Mouse (Mus musculus) cerebellum, adult 18-20 months (tissue): Measurements from ENCODE around the gene Gch1.

ENCODE experiments used
- DNase-seq, 2 experiments: peaks; one replicate each; pipeline ENCODE4 v3.0.0; 2021

Gch1 gene

GRCm38 (mm10) chr14:47188848-47189634 is at the start of gene Gch1:
Gene Gch1, minus strand, starts transcription at chr14:47189413.
- peak; percentile 35 to 52 for DNase-seq

GRCm38 (mm10) chr14:47237286-47237685 is 48.1 kb upstream of the Gch1 start:
- DNase-seq: no peak

- no peak for DNase-seq
Measured at GRCm38 (mm10) chr14:47236491-47236890, 47.3 kb upstream of the Gch1 start.

- no peak for DNase-seq
Measured at GRCm38 (mm10) chr14:47234526-47235250, 45.5 kb upstream of the Gch1 start.

- no peak for DNase-seq
Measured at GRCm38 (mm10) chr14:47234032-47234431, 44.8 kb upstream of the Gch1 start.

GRCm38 (mm10) chr14:47233602-47234001 is 44.4 kb upstream of the Gch1 start:
- DNase-seq: no peak

GRCm38 (mm10) chr14:47229796-47230376 is 40.7 kb upstream of the Gch1 start:
- no peak for DNase-seq

GRCm38 (mm10) chr14:47225931-47226330 is 36.7 kb upstream of the Gch1 start:
- no peak for DNase-seq

- no peak for DNase-seq
Measured at GRCm38 (mm10) chr14:47224476-47225325, 35.5 kb upstream of the Gch1 start.

GRCm38 (mm10) chr14:47222631-47223450 is 33.6 kb upstream of the Gch1 start:
- no peak for DNase-seq

- DNase-seq: no peak
Measured at GRCm38 (mm10) chr14:47221567-47221966, 32.4 kb upstream of the Gch1 start.

GRCm38 (mm10) chr14:47220231-47221025 is 31.2 kb upstream of the Gch1 start:
- DNase-seq: no peak

- no peak for DNase-seq
Measured at GRCm38 (mm10) chr14:47218766-47219606, 29.8 kb upstream of the Gch1 start.

- DNase-seq: no peak
Measured at GRCm38 (mm10) chr14:47216541-47216940, 27.3 kb upstream of the Gch1 start.

- no peak for DNase-seq
Measured at GRCm38 (mm10) chr14:47214367-47214766, 25.2 kb upstream of the Gch1 start.

GRCm38 (mm10) chr14:47213305-47213704 is 24.1 kb upstream of the Gch1 start:
- no peak for DNase-seq

GRCm38 (mm10) chr14:47209669-47210164 is 20.5 kb upstream of the Gch1 start:
- no peak for DNase-seq

GRCm38 (mm10) chr14:47208564-47209493 is 19.6 kb upstream of the Gch1 start:
- no peak for DNase-seq

GRCm38 (mm10) chr14:47206601-47207000 is 17.4 kb upstream of the Gch1 start:
- DNase-seq: no peak
